9 mouse cellular contexts compared by ENCODE assay signal in genomic region chr1:74460273-74460672, GRCm38 (mm10). TPM values are rescaled to one million over a fixed set of nuclear protein-coding genes. Genes with fewer than 3 reads are reported as not detected.
DNase-seq lines count a peak whose midpoint lies in the region; ATAC-seq and TF ChIP-seq lines count a peak whose summit lies in the region.
"Had no signal": no experiment of that assay in that cellular context is flagged by ENCODE, and none has a peak within 500 bp of the region (broad histone marks: within the 10 kb centered on the region; RNA-seq: fewer than 3 reads in every experiment).

No protein-coding gene starts in this region.

- intact Hi-C loops in left cerebral cortex, postnatal 25 days (cut with DNase I): loop anchor here (5.0 kb wide), 1 partner anchor 297 kb away; no protein-coding TSS in a partner anchor

- no peak overlapping the region for H3K9ac ChIP-seq in limb, embryonic 11.5 days (ENCODE audit: low read length)
- no peak overlapping the region for H3K9ac ChIP-seq in MEL (ENCODE audit: control insufficient read depth, low read depth, low read length, poor library complexity, severe bottlenecking)
- no peak overlapping the region for H3K9ac ChIP-seq in stomach, postnatal 0 days (ENCODE audit: low read length)
- H3K9ac ChIP-seq in forebrain, embryonic 13.5 days: no peak overlapping the region
- H3K9ac ChIP-seq: embryonic facial prominence, embryonic 15.5 days had no signal

- no peaks in the 10 kb centered on the region for H3K4me1 ChIP-seq in limb, embryonic 11.5 days (ENCODE audit: control insufficient read depth, insufficient read depth, low read length)
- H3K4me1 ChIP-seq in limb, embryonic 10.5 days: no peaks in the 10 kb centered on the region
- H3K4me1 ChIP-seq in MEL (ENCODE audit: control insufficient read depth in 1 of 2, insufficient read depth in 2 of 2, low read length in 2 of 2): no peaks in the 10 kb centered on the region
- no peaks in the 10 kb centered on the region for H3K4me1 ChIP-seq in stomach, postnatal 0 days (replicated peaks; ENCODE audit: control insufficient read depth, insufficient read depth)
- no peaks in the 10 kb centered on the region for H3K4me1 ChIP-seq in forebrain, embryonic 13.5 days
- H3K4me1 ChIP-seq: embryonic facial prominence, embryonic 15.5 days had no signal

- DNase-seq in limb, embryonic 11.5 days (ENCODE audit: low spot score): peak; percentile 26
- DNase-seq in limb, embryonic 10.5 days (ENCODE audit: low spot score): no peak
- peak; percentile 63 for DNase-seq in MEL (ENCODE audit: low read depth, low spot score)
- DNase-seq in c-Kit-positive CD71-positive TER-119-positive erythroid progenitor cells, embryonic 14.5 days (ENCODE audit: low spot score): peak; percentile 32
- DNase-seq in gastrocnemius, adult 18-20 months (ENCODE audit: low spot score): peak; percentile 50
- DNase-seq in left cerebral cortex, postnatal 25 days (ENCODE audit: low spot score in 2 of 2): peak; percentile 41 to 57
- DNase-seq in stomach, postnatal 0 days (ENCODE audit: low spot score): peak; percentile 50

- no peaks in the 10 kb centered on the region for H3K9me3 ChIP-seq in limb, embryonic 11.5 days (ENCODE audit: control insufficient read depth, low read length)
- no peaks in the 10 kb centered on the region for H3K9me3 ChIP-seq in limb, embryonic 10.5 days (replicated peaks)
- H3K9me3 ChIP-seq in MEL (replicated peaks; ENCODE audit: insufficient read depth, low read length): no peaks in the 10 kb centered on the region
- H3K9me3 ChIP-seq in stomach, postnatal 0 days (ENCODE audit: control insufficient read depth, low read length): no peaks in the 10 kb centered on the region
- H3K9me3 ChIP-seq in forebrain, embryonic 13.5 days (replicated peaks): no peaks in the 10 kb centered on the region
- H3K9me3 ChIP-seq: embryonic facial prominence, embryonic 15.5 days had no signal

- H3K27me3 ChIP-seq in limb, embryonic 11.5 days (ENCODE audit: control insufficient read depth, insufficient read depth, low read length): no peaks in the 10 kb centered on the region
- H3K27me3 ChIP-seq in limb, embryonic 10.5 days (ENCODE audit: low read depth, poor library complexity, severe bottlenecking): no peaks in the 10 kb centered on the region
- no peaks in the 10 kb centered on the region for H3K27me3 ChIP-seq in MEL (ENCODE audit: control insufficient read depth in 1 of 2, insufficient read depth in 2 of 2, low read length in 2 of 2)
- no peaks in the 10 kb centered on the region for H3K27me3 ChIP-seq in stomach, postnatal 0 days (ENCODE audit: control insufficient read depth, insufficient read depth, low read length)
- H3K27me3 ChIP-seq in forebrain, embryonic 13.5 days: no peaks in the 10 kb centered on the region
- H3K27me3 ChIP-seq: embryonic facial prominence, embryonic 15.5 days had no signal

- peak; percentile 22 to 72 (median 59); a peak in 5 of 6 replicates for TF ChIP-seq CTCF in MEL (IDR thresholded peaks at IDR 0.05 in 2 of 3, conservative IDR thresholded peaks at IDR 0.05 in 1 of 3; ENCODE audit: control insufficient read depth in 1 of 3, insufficient read depth in 1 of 3, low read depth in 2 of 3, low read length in 3 of 3, poor library complexity in 1 of 3, severe bottlenecking in 1 of 3)
- TF ChIP-seq CTCF in stomach, postnatal 0 days (IDR thresholded peaks at IDR 0.05; ENCODE audit: low read depth): peak; percentile 79

- no peak for ATAC-seq in limb, embryonic 11.5 days (ENCODE audit: insufficient number of reproducible peaks, low FRiP score, low TSS enrichment, low read depth)
- no peak for ATAC-seq in stomach, postnatal 0 days (ENCODE audit: low FRiP score, low TSS enrichment)
- ATAC-seq in forebrain, embryonic 13.5 days: no peak

- H3K79me2 ChIP-seq in MEL (ENCODE audit: control insufficient read depth, insufficient read depth, low read length, poor library complexity): no peaks in the 10 kb centered on the region

- peak; percentile 54 for TF ChIP-seq RAD21 in MEL (IDR thresholded peaks at IDR 0.05; ENCODE audit: low read depth, low read length)

- no peak for TF ChIP-seq EP300 in MEL (IDR thresholded peaks at IDR 0.05; ENCODE audit: low read depth in 1 of 2, low read length in 2 of 2)
- TF ChIP-seq EP300 in stomach, postnatal 0 days (optimal IDR thresholded peaks at IDR 0.05): no peak

- H3K4me2 ChIP-seq in limb, embryonic 11.5 days (ENCODE audit: low read depth, severe bottlenecking): no peak overlapping the region
- no peak overlapping the region for H3K4me2 ChIP-seq in stomach, postnatal 0 days (replicated peaks; ENCODE audit: low read depth)
- H3K4me2 ChIP-seq in forebrain, embryonic 13.5 days: no peak overlapping the region
- H3K4me2 ChIP-seq: embryonic facial prominence, embryonic 15.5 days had no signal

- H3K36me3 ChIP-seq in limb, embryonic 11.5 days (ENCODE audit: control insufficient read depth, insufficient read depth, low read length): peaks cover 7% of the 10 kb centered on the region
- peaks cover 95% of the 10 kb centered on the region for H3K36me3 ChIP-seq in limb, embryonic 10.5 days
- peaks cover 0 to 29% of the 10 kb centered on the region in 2 experiments; a peak in 2 of 4 replicates for H3K36me3 ChIP-seq in MEL (ENCODE audit: control insufficient read depth in 1 of 2, insufficient read depth in 2 of 2, low read length in 2 of 2)
- 0 out of 2 replicates have a peak, but pooled peaks cover 7% of the 10 kb centered on the region for H3K36me3 ChIP-seq in stomach, postnatal 0 days (ENCODE audit: control insufficient read depth, insufficient read depth, low read length)
- peaks cover 52% of the 10 kb centered on the region for H3K36me3 ChIP-seq in forebrain, embryonic 13.5 days (ENCODE audit: poor library complexity, severe bottlenecking)

- H3K27ac ChIP-seq in limb, embryonic 11.5 days (replicated peaks; ENCODE audit: low read depth, low read length): no peak overlapping the region
- no peak overlapping the region for H3K27ac ChIP-seq in limb, embryonic 10.5 days
- H3K27ac ChIP-seq in MEL (ENCODE audit: control insufficient read depth, low read depth, low read length): no peak overlapping the region
- no peak overlapping the region for H3K27ac ChIP-seq in stomach, postnatal 0 days (replicated peaks)
- H3K27ac ChIP-seq in forebrain, embryonic 13.5 days: no peak overlapping the region
- H3K27ac ChIP-seq: embryonic facial prominence, embryonic 15.5 days had no signal

- no peak for TF ChIP-seq POLR2A in MEL (IDR thresholded peaks at IDR 0.05; ENCODE audit: control insufficient read depth in 1 of 2, insufficient read depth in 1 of 2, low read depth in 1 of 2, low read length in 2 of 2, poor library complexity in 1 of 2)

- H3K4me3 ChIP-seq in limb, embryonic 11.5 days (ENCODE audit: low read depth, low read length): no peak overlapping the region
- H3K4me3 ChIP-seq in limb, embryonic 10.5 days: no peak overlapping the region
- H3K4me3 ChIP-seq in MEL (ENCODE audit: control insufficient read depth in 1 of 2, insufficient read depth in 1 of 2, low read depth in 2 of 2, low read length in 2 of 2): no peak overlapping the region
- H3K4me3 ChIP-seq in stomach, postnatal 0 days (ENCODE audit: low read depth, low read length): no peak overlapping the region
- H3K4me3 ChIP-seq in forebrain, embryonic 13.5 days: no peak overlapping the region
- H3K4me3 ChIP-seq: embryonic facial prominence, embryonic 15.5 days had no signal

- WGBS in limb, embryonic 11.5 days: 81% methylated on average over 2 of the region's 2 CpGs
- WGBS in limb, embryonic 10.5 days: 80% methylated on average over 2 of the region's 2 CpGs
- WGBS in stomach, postnatal 0 days: 65% methylated on average over 2 of the region's 2 CpGs
- 74% methylated on average over 2 of the region's 2 CpGs for WGBS in forebrain, embryonic 13.5 days

TF ChIP-seq in MEL, 35 proteins besides CTCF, POLR2A, EP300 and RAD21:
- TF ChIP-seq GABPA (IDR thresholded peaks at IDR 0.05; ENCODE audit: low read depth, low read length) (no peak), SMC3 (IDR thresholded peaks at IDR 0.05; ENCODE audit: low read depth, low read length) (peak; percentile 38; the same call in 1 of the 2 replicates)

RNA-seq across cellular contexts. Expression of gene Cnot9, which starts 45.6 kb away (rescaled TPM):
- polyA plus RNA-seq in limb, embryonic 11.5 days (2014; fragmentation: Nextera tagmentation; extraction: Ambion mirVana): 113 and 120 TPM in 2 replicates
- 116 and 121 TPM in 2 replicates for polyA plus RNA-seq in limb, embryonic 10.5 days (2016; fragmentation: Nextera tagmentation; extraction: Ambion mirVana)
- 62.7 and 65.1 TPM in 2 replicates for total RNA-seq in MEL (2012; rRNA removed)
- 10 to 100 TPM in 1 of 2 experiments, not detected in 1; 85.0 TPM for polyA plus RNA-seq in MEL (2012; ENCODE audit: insufficient read depth in 1 of 2, insufficient read length in 2 of 2, low read depth in 1 of 2, low replicate concordance in 2 of 2, missing spikeins in 1 of 2)
- 10 to 100 TPM; 12.1 to 13.1 TPM for total RNA-seq in gastrocnemius, adult 18-20 months (2021)
- total RNA-seq in left cerebral cortex, postnatal 25 days (2021): 10 to 100 TPM; 27.5 to 30.4 TPM
- 23.7 and 25.4 TPM in 2 replicates for polyA plus RNA-seq in stomach, postnatal 0 days (2015; fragmentation: Nextera tagmentation; extraction: Ambion mirVana)
- 64.2 and 68.6 TPM in 2 replicates for polyA plus RNA-seq in forebrain, embryonic 13.5 days (2015; fragmentation: Nextera tagmentation; extraction: Ambion mirVana)

RNA-seq across cellular contexts. Expression of gene Vil1, which starts 51.1 kb away (rescaled TPM):
- 0.16 and 0.18 TPM in 2 replicates for polyA plus RNA-seq in limb, embryonic 11.5 days (2014; fragmentation: Nextera tagmentation; extraction: Ambion mirVana)
- 0.23 and 0.31 TPM in 2 replicates for polyA plus RNA-seq in limb, embryonic 10.5 days (2016; fragmentation: Nextera tagmentation; extraction: Ambion mirVana)
- total RNA-seq in MEL (2012; rRNA removed): 0.03 and 0.04 TPM in 2 replicates
- under 1 TPM in 1 of 2 experiments, not detected in 1; 0.04 TPM for polyA plus RNA-seq in MEL (2012; ENCODE audit: insufficient read depth in 1 of 2, insufficient read length in 2 of 2, low read depth in 1 of 2, low replicate concordance in 2 of 2, missing spikeins in 1 of 2)
- total RNA-seq in gastrocnemius, adult 18-20 months (2021): under 1 TPM in 1 of 2 experiments, not detected in 1; 0.11 TPM
- under 1 TPM; 0.39 to 0.96 TPM for total RNA-seq in left cerebral cortex, postnatal 25 days (2021)
- polyA plus RNA-seq in stomach, postnatal 0 days (2015; fragmentation: Nextera tagmentation; extraction: Ambion mirVana): 11.1 and 12.8 TPM in 2 replicates
- 0.18 and 0.28 TPM in 2 replicates for polyA plus RNA-seq in forebrain, embryonic 13.5 days (2015; fragmentation: Nextera tagmentation; extraction: Ambion mirVana)
